In the genomic region with DNA sequence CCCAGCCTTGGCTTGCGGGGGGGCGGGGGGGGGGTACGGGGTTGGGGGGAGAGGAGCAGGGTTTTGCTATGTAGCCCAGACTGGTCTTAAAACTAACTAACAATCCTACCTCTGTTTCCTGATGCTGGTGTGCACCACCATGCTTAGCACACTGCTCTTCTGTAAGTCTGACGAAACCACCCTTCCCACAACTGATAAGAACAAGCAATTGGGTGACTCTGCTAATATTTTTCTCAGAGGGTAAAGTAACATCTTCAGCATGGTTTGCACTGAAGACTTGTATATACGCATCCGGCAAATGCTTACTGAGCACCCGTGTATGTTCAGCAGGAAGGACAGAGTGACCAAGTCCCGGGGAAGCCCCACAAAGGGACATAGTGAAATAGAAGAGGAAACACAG, we compare ENCODE assay signal across 35 mouse cellular contexts. TPM values are rescaled to one million over a fixed set of nuclear protein-coding genes. Genes with fewer than 3 reads are reported as not detected.
A peak's percentile ranks its signal among the peaks of the same experiment; 100 is the strongest.
DNase-seq lines count a peak whose midpoint lies in the region; ATAC-seq and TF ChIP-seq lines count a peak whose summit lies in the region.
"Had no signal": no experiment of that assay in that cellular context is flagged by ENCODE, and none has a peak within 500 bp of the region (broad histone marks: within the 10 kb centered on the region; RNA-seq: fewer than 3 reads in every experiment).

No protein-coding gene starts in this region.

- H3K9me3 ChIP-seq in MEL (replicated peaks; ENCODE audit: insufficient read depth, low read length), result no peaks in the 10 kb centered on the region
- no peaks in the 10 kb centered on the region for H3K9me3 ChIP-seq in liver, embryonic 16.5 days (replicated peaks; ENCODE audit: control insufficient read depth, low read length)
- H3K9me3 ChIP-seq in heart, embryonic 11.5 days (replicated peaks; ENCODE audit: control insufficient read depth, low read length), result no peaks in the 10 kb centered on the region
- no peaks in the 10 kb centered on the region for H3K9me3 ChIP-seq in forebrain, postnatal 0 days (ENCODE audit: low read length)
- H3K9me3 ChIP-seq: embryonic facial prominence, embryonic 12.5 days; heart, embryonic 15.5 days; midbrain, embryonic 12.5 days; neural tube, embryonic 13.5 days had no signal

- no peaks in the 10 kb centered on the region for H3K27me3 ChIP-seq in MEL (ENCODE audit: control insufficient read depth in 1 of 2, insufficient read depth in 2 of 2, low read length in 2 of 2)
- H3K27me3 ChIP-seq in liver, embryonic 16.5 days (ENCODE audit: control insufficient read depth, insufficient read depth, low read depth, low read length), result peaks cover 17% of the 10 kb centered on the region
- H3K27me3 ChIP-seq in heart, embryonic 11.5 days (ENCODE audit: control insufficient read depth, insufficient read depth, low read length), result peaks cover 18% of the 10 kb centered on the region
- H3K27me3 ChIP-seq in forebrain, postnatal 0 days (ENCODE audit: insufficient read depth, low read length), result peaks cover 6% of the 10 kb centered on the region; the same call in 1 of the 2 replicates

- peaks cover 16% of the 10 kb centered on the region for H3K79me2 ChIP-seq in MEL (ENCODE audit: control insufficient read depth, insufficient read depth, low read length, poor library complexity)

- no peak for TF ChIP-seq RAD21 in MEL (IDR thresholded peaks at IDR 0.05; ENCODE audit: low read depth, low read length)

- peak overlapping the region; percentile 91 for H3K27ac ChIP-seq in MEL (ENCODE audit: control insufficient read depth, low read depth, low read length)
- no peak overlapping the region for H3K27ac ChIP-seq in liver, embryonic 16.5 days (ENCODE audit: low read length)
- H3K27ac ChIP-seq in heart, embryonic 11.5 days (ENCODE audit: low read depth, low read length), result no peak overlapping the region
- no peak overlapping the region for H3K27ac ChIP-seq in forebrain, postnatal 0 days (ENCODE audit: low read depth, low read length)
- H3K27ac ChIP-seq: embryonic facial prominence, embryonic 12.5 days; heart, embryonic 15.5 days; macrophage; midbrain, embryonic 12.5 days; neural tube, embryonic 13.5 days had no signal

- peaks cover 4 to 14% of the 10 kb centered on the region in 2 experiments; a peak in 3 of 4 replicates for H3K4me1 ChIP-seq in MEL (ENCODE audit: control insufficient read depth in 1 of 2, insufficient read depth in 2 of 2, low read length in 2 of 2)
- H3K4me1 ChIP-seq in liver, embryonic 16.5 days (ENCODE audit: control insufficient read depth, low read depth, low read length), result peaks cover 15% of the 10 kb centered on the region
- H3K4me1 ChIP-seq in heart, embryonic 11.5 days (ENCODE audit: control insufficient read depth, insufficient read depth, low read length), result no peaks in the 10 kb centered on the region; the same call in 1 of the 2 replicates
- H3K4me1 ChIP-seq in forebrain, postnatal 0 days (ENCODE audit: insufficient read depth), result no peaks in the 10 kb centered on the region

- DNase-seq in MEL (ENCODE audit: low read depth, low spot score), result peak; percentile 88
- DNase-seq in cerebellum, postnatal 4 days (ENCODE audit: low spot score in 2 of 2), result no peak
- no peak for DNase-seq in forebrain, postnatal 0 days
- DNase-seq: adrenal gland, adult 8-10 months; cerebellum, adult 8-10 months; cerebellum, postnatal 25 days; embryo, embryonic 11 days; kidney, adult 18-20 months; kidney, postnatal 4 days had no signal

- no peak overlapping the region for H3K4me2 ChIP-seq in liver, embryonic 16.5 days (ENCODE audit: low read depth, low read length)
- H3K4me2 ChIP-seq in heart, embryonic 11.5 days, result no peak overlapping the region
- H3K4me2 ChIP-seq in forebrain, postnatal 0 days (ENCODE audit: low read depth), result no peak overlapping the region
- H3K4me2 ChIP-seq: embryonic facial prominence, embryonic 12.5 days; heart, embryonic 15.5 days; midbrain, embryonic 12.5 days; neural tube, embryonic 13.5 days had no signal

- WGBS in liver, embryonic 16.5 days (ENCODE audit: insufficient replicate concordance), result 18% methylated on average over 8 of the region's 8 CpGs
- WGBS in heart, embryonic 11.5 days (ENCODE audit: insufficient replicate concordance), result 75% methylated on average over 8 of the region's 8 CpGs
- 79% methylated on average over 8 of the region's 8 CpGs for WGBS in forebrain, postnatal 0 days

- TF ChIP-seq CTCF in MEL (IDR thresholded peaks at IDR 0.05 in 2 of 3, conservative IDR thresholded peaks at IDR 0.05 in 1 of 3; ENCODE audit: control insufficient read depth in 1 of 3, insufficient read depth in 1 of 3, low read depth in 2 of 3, low read length in 3 of 3, poor library complexity in 1 of 3, severe bottlenecking in 1 of 3), result no peak
- TF ChIP-seq CTCF in forebrain, postnatal 0 days (IDR thresholded peaks at IDR 0.05; ENCODE audit: low read depth), result no peak

- TF ChIP-seq POLR2A in MEL (IDR thresholded peaks at IDR 0.05; ENCODE audit: control insufficient read depth in 1 of 2, insufficient read depth in 1 of 2, low read depth in 1 of 2, low read length in 2 of 2, poor library complexity in 1 of 2), result peak in 1 of 2 experiments; percentile 56; a peak in 2 of 4 replicates

- H3K9ac ChIP-seq in MEL (ENCODE audit: control insufficient read depth, low read depth, low read length, poor library complexity, severe bottlenecking), result peak overlapping the region; percentile 59
- H3K9ac ChIP-seq in liver, embryonic 16.5 days (ENCODE audit: low read depth, low read length), result no peak overlapping the region
- no peak overlapping the region for H3K9ac ChIP-seq in heart, embryonic 11.5 days (ENCODE audit: low read depth, low read length)
- no peak overlapping the region for H3K9ac ChIP-seq in forebrain, postnatal 0 days
- H3K9ac ChIP-seq: embryonic facial prominence, embryonic 12.5 days; heart, embryonic 15.5 days; midbrain, embryonic 12.5 days; neural tube, embryonic 13.5 days had no signal

- H3K4me3 ChIP-seq in MEL (ENCODE audit: control insufficient read depth in 1 of 2, insufficient read depth in 1 of 2, low read depth in 2 of 2, low read length in 2 of 2), result peak overlapping the region; percentile 56 to 98
- no peak overlapping the region for H3K4me3 ChIP-seq in liver, embryonic 16.5 days (ENCODE audit: low read depth, low read length)
- no peak overlapping the region for H3K4me3 ChIP-seq in heart, embryonic 11.5 days (ENCODE audit: low read depth, low read length)
- H3K4me3 ChIP-seq in forebrain, postnatal 0 days (ENCODE audit: low read depth, low read length), result no peak overlapping the region
- H3K4me3 ChIP-seq: embryonic facial prominence, embryonic 12.5 days; heart, embryonic 15.5 days; midbrain, embryonic 12.5 days; myocyte; neural tube, embryonic 13.5 days had no signal

- TF ChIP-seq EP300 in MEL (IDR thresholded peaks at IDR 0.05; ENCODE audit: low read depth in 1 of 2, low read length in 2 of 2), result peak; percentile 57 to 60; a peak in 3 of 4 replicates

- ATAC-seq in granulocyte monocyte progenitor cell, adult 5-6 weeks (replicated peaks; ENCODE audit: poor library complexity, severe bottlenecking), result peak; percentile 41
- peak; percentile 22; the same call in 1 of the 2 replicates for ATAC-seq in liver, embryonic 16.5 days (ENCODE audit: low read depth)
- peak; percentile 79 for ATAC-seq in megakaryocyte-erythroid progenitor cell, adult 5-6 weeks (replicated peaks; ENCODE audit: low FRiP score, low TSS enrichment, poor library complexity, severe bottlenecking)
- no peak for ATAC-seq in heart, embryonic 11.5 days (replicated peaks; ENCODE audit: insufficient number of reproducible peaks, low FRiP score, low TSS enrichment)
- no peak for ATAC-seq in forebrain, postnatal 0 days
- ATAC-seq: activated CD4-positive, CD25-positive, alpha-beta regulatory T cell, adult 4 months; CD4-positive, CD25-positive, alpha-beta regulatory T cell, adult 4 months; forebrain, embryonic 14.5 days; hindbrain, embryonic 16.5 days had no signal

- H3K36me3 ChIP-seq in MEL (ENCODE audit: control insufficient read depth in 1 of 2, insufficient read depth in 2 of 2, low read length in 2 of 2), result peaks cover 0 to 14% of the 10 kb centered on the region in 2 experiments
- H3K36me3 ChIP-seq in liver, embryonic 16.5 days (ENCODE audit: control insufficient read depth, insufficient read depth), result no peaks in the 10 kb centered on the region
- H3K36me3 ChIP-seq in heart, embryonic 11.5 days (ENCODE audit: control insufficient read depth, insufficient read depth, low read length), result no peaks in the 10 kb centered on the region
- no peaks in the 10 kb centered on the region for H3K36me3 ChIP-seq in forebrain, postnatal 0 days (ENCODE audit: insufficient read depth)
- H3K36me3 ChIP-seq: embryonic facial prominence, embryonic 12.5 days; heart, embryonic 15.5 days; midbrain, embryonic 12.5 days; neural tube, embryonic 13.5 days had no signal

RNA-seq across cellular contexts. Expression of a gene that starts 1.3 kb away (rescaled TPM):
- 1.4 and 7.1 TPM in 2 replicates for total RNA-seq in MEL (2012; rRNA removed)
- 10 to 100 TPM in 1 of 2 experiments, not detected in 1; 18.2 TPM for polyA plus RNA-seq in MEL (2012; ENCODE audit: insufficient read depth in 1 of 2, insufficient read length in 2 of 2, low read depth in 1 of 2, low replicate concordance in 2 of 2, missing spikeins in 1 of 2)
- not detected in 2 replicates for total RNA-seq in granulocyte monocyte progenitor cell, adult 5-6 weeks (2014; fragmentation: Nextera tagmentation)
- total RNA-seq in granulocyte monocyte progenitor cell, adult 5-6 weeks (2017), result not detected in 2 replicates
- polyA plus RNA-seq in liver, embryonic 16.5 days (2015; fragmentation: Nextera tagmentation; extraction: Ambion mirVana), result 1.9 and 2.6 TPM in 2 replicates
- not detected in 2 replicates for total RNA-seq in megakaryocyte-erythroid progenitor cell, adult 5-6 weeks (2014; fragmentation: Nextera tagmentation)
- total RNA-seq in megakaryocyte-erythroid progenitor cell, adult 5-6 weeks (2017), result not detected in 2 replicates
- polyA plus RNA-seq in heart, embryonic 11.5 days (2014; fragmentation: Nextera tagmentation; extraction: Ambion mirVana), result 0.79 and 1.0 TPM in 2 replicates
- total RNA-seq in forebrain, postnatal 0 days (2014; rRNA removed), result not detected in 2 replicates
- polyA plus RNA-seq in forebrain, postnatal 0 days (2015; fragmentation: Nextera tagmentation; extraction: Ambion mirVana), result not detected in 2 replicates
- total RNA-seq: adrenal gland, adult 8-10 months; gastrocnemius, adult 8-10 months; gastrocnemius, postnatal 4 days; heart, postnatal 25 days; layer of hippocampus, adult 8-10 months; left cerebral cortex, postnatal 14 days; liver, adult 2 months; midbrain, postnatal 0 days had no signal
- polyA plus RNA-seq: activated CD4-positive, CD25-positive, alpha-beta regulatory T cell, adult 4 months; CD4-positive, CD25-positive, alpha-beta regulatory T cell, adult 4 months; embryonic facial prominence, embryonic 12.5 days; forebrain, embryonic 14.5 days; hindbrain, embryonic 16.5 days; limb, embryonic 11.5 days; liver, adult 2 months; macrophage; midbrain, embryonic 12.5 days; midbrain, postnatal 0 days; neural tube, embryonic 13.5 days; testis, adult 2 months had no signal

RNA-seq across cellular contexts. Expression of a gene that starts 6.2 kb away (rescaled TPM):
- total RNA-seq in MEL (2012; rRNA removed), result 80.4 and 84.6 TPM in 2 replicates
- polyA plus RNA-seq in MEL (2012; ENCODE audit: insufficient read depth in 1 of 2, insufficient read length in 2 of 2, low read depth in 1 of 2, low replicate concordance in 2 of 2, missing spikeins in 1 of 2), result 100 to 1,000 TPM in 1 of 2 experiments, not detected in 1; 147 TPM
- 88.1 and 131 TPM in 2 replicates for total RNA-seq in granulocyte monocyte progenitor cell, adult 5-6 weeks (2014; fragmentation: Nextera tagmentation)
- 43.1 and 52.0 TPM in 2 replicates for total RNA-seq in granulocyte monocyte progenitor cell, adult 5-6 weeks (2017)
- 20.7 and 23.1 TPM in 2 replicates for polyA plus RNA-seq in liver, embryonic 16.5 days (2015; fragmentation: Nextera tagmentation; extraction: Ambion mirVana)
- 161 and 193 TPM in 2 replicates for total RNA-seq in megakaryocyte-erythroid progenitor cell, adult 5-6 weeks (2014; fragmentation: Nextera tagmentation)
- 34.6 and 83.9 TPM in 2 replicates for total RNA-seq in megakaryocyte-erythroid progenitor cell, adult 5-6 weeks (2017)
- polyA plus RNA-seq in heart, embryonic 11.5 days (2014; fragmentation: Nextera tagmentation; extraction: Ambion mirVana), result 45.7 and 50.8 TPM in 2 replicates
- total RNA-seq in forebrain, postnatal 0 days (2014; rRNA removed), result 164 and 165 TPM in 2 replicates
- 46.2 and 60.7 TPM in 2 replicates for polyA plus RNA-seq in forebrain, postnatal 0 days (2015; fragmentation: Nextera tagmentation; extraction: Ambion mirVana)

RNA-seq across cellular contexts. Expression of a gene that starts 12.9 kb away (rescaled TPM):
- not detected in 2 replicates for total RNA-seq in MEL (2012; rRNA removed)
- not detected for polyA plus RNA-seq in MEL (2012; ENCODE audit: insufficient read depth in 1 of 2, insufficient read length in 2 of 2, low read depth in 1 of 2, low replicate concordance in 2 of 2, missing spikeins in 1 of 2)
- total RNA-seq in granulocyte monocyte progenitor cell, adult 5-6 weeks (2014; fragmentation: Nextera tagmentation), result not detected in 2 replicates
- not detected in 2 replicates for total RNA-seq in granulocyte monocyte progenitor cell, adult 5-6 weeks (2017)
- 8.6 and 8.9 TPM in 2 replicates for polyA plus RNA-seq in liver, embryonic 16.5 days (2015; fragmentation: Nextera tagmentation; extraction: Ambion mirVana)
- total RNA-seq in megakaryocyte-erythroid progenitor cell, adult 5-6 weeks (2014; fragmentation: Nextera tagmentation), result not detected in 2 replicates
- total RNA-seq in megakaryocyte-erythroid progenitor cell, adult 5-6 weeks (2017), result not detected in 2 replicates
- polyA plus RNA-seq in heart, embryonic 11.5 days (2014; fragmentation: Nextera tagmentation; extraction: Ambion mirVana), result not detected in 2 replicates
- total RNA-seq in forebrain, postnatal 0 days (2014; rRNA removed), result not detected in 2 replicates
- not detected in 2 replicates for polyA plus RNA-seq in forebrain, postnatal 0 days (2015; fragmentation: Nextera tagmentation; extraction: Ambion mirVana)
- total RNA-seq: gastrocnemius, adult 8-10 months; gastrocnemius, postnatal 4 days; heart, postnatal 25 days; layer of hippocampus, adult 8-10 months; left cerebral cortex, postnatal 14 days; midbrain, postnatal 0 days had no signal
- polyA plus RNA-seq: activated CD4-positive, CD25-positive, alpha-beta regulatory T cell, adult 4 months; CD4-positive, CD25-positive, alpha-beta regulatory T cell, adult 4 months; embryonic facial prominence, embryonic 12.5 days; forebrain, embryonic 14.5 days; hindbrain, embryonic 11.5 days; hindbrain, embryonic 16.5 days; intestine, embryonic 14.5 days; limb, embryonic 11.5 days; lung, embryonic 16.5 days; macrophage; midbrain, embryonic 12.5 days; midbrain, postnatal 0 days; neural tube, embryonic 13.5 days had no signal

RNA-seq across cellular contexts. Expression of a gene that starts 34.2 kb away (rescaled TPM):
- total RNA-seq in MEL (2012; rRNA removed), result 14.5 and 14.7 TPM in 2 replicates
- polyA plus RNA-seq in MEL (2012; ENCODE audit: insufficient read depth in 1 of 2, insufficient read length in 2 of 2, low read depth in 1 of 2, low replicate concordance in 2 of 2, missing spikeins in 1 of 2), result 10 to 100 TPM in 1 of 2 experiments, not detected in 1; 52.0 TPM
- 15.4 and 22.3 TPM in 2 replicates for total RNA-seq in granulocyte monocyte progenitor cell, adult 5-6 weeks (2014; fragmentation: Nextera tagmentation)
- total RNA-seq in granulocyte monocyte progenitor cell, adult 5-6 weeks (2017), result 8.9 and 11.0 TPM in 2 replicates
- 29.2 and 34.4 TPM in 2 replicates for polyA plus RNA-seq in liver, embryonic 16.5 days (2015; fragmentation: Nextera tagmentation; extraction: Ambion mirVana)
- total RNA-seq in megakaryocyte-erythroid progenitor cell, adult 5-6 weeks (2014; fragmentation: Nextera tagmentation), result 30.5 and 38.1 TPM in 2 replicates
- total RNA-seq in megakaryocyte-erythroid progenitor cell, adult 5-6 weeks (2017), result 6.5 and 8.2 TPM in 2 replicates
- polyA plus RNA-seq in heart, embryonic 11.5 days (2014; fragmentation: Nextera tagmentation; extraction: Ambion mirVana), result 29.7 and 37.3 TPM in 2 replicates
- 12.5 and 17.0 TPM in 2 replicates for total RNA-seq in forebrain, postnatal 0 days (2014; rRNA removed)
- polyA plus RNA-seq in forebrain, postnatal 0 days (2015; fragmentation: Nextera tagmentation; extraction: Ambion mirVana), result 24.7 and 25.4 TPM in 2 replicates

RNA-seq across cellular contexts. Expression of a gene that starts 34.3 kb away (rescaled TPM):
- 126 and 137 TPM in 2 replicates for total RNA-seq in MEL (2012; rRNA removed)
- 100 to 1,000 TPM; 160 to 165 TPM for polyA plus RNA-seq in MEL (2012; ENCODE audit: insufficient read depth in 1 of 2, insufficient read length in 2 of 2, low read depth in 1 of 2, low replicate concordance in 2 of 2, missing spikeins in 1 of 2)
- 87.4 and 136 TPM in 2 replicates for total RNA-seq in granulocyte monocyte progenitor cell, adult 5-6 weeks (2014; fragmentation: Nextera tagmentation)
- total RNA-seq in granulocyte monocyte progenitor cell, adult 5-6 weeks (2017), result 92.2 and 118 TPM in 2 replicates
- polyA plus RNA-seq in liver, embryonic 16.5 days (2015; fragmentation: Nextera tagmentation; extraction: Ambion mirVana), result 100 and 103 TPM in 2 replicates
- 144 and 155 TPM in 2 replicates for total RNA-seq in megakaryocyte-erythroid progenitor cell, adult 5-6 weeks (2014; fragmentation: Nextera tagmentation)
- 88.3 and 91.2 TPM in 2 replicates for total RNA-seq in megakaryocyte-erythroid progenitor cell, adult 5-6 weeks (2017)
- polyA plus RNA-seq in heart, embryonic 11.5 days (2014; fragmentation: Nextera tagmentation; extraction: Ambion mirVana), result 107 and 109 TPM in 2 replicates
- 88.4 and 93.8 TPM in 2 replicates for total RNA-seq in forebrain, postnatal 0 days (2014; rRNA removed)
- polyA plus RNA-seq in forebrain, postnatal 0 days (2015; fragmentation: Nextera tagmentation; extraction: Ambion mirVana), result 94.9 and 95.1 TPM in 2 replicates

Comparison
In these comparisons a context has a peak if more than half of its experiments do, and no peak if none do; other contexts are left out.
1. H3K4me3 ChIP-seq: peak in MEL (2 of 2); none in liver, embryonic 16.5 days (single experiment), heart, embryonic 11.5 days (single experiment) and forebrain, postnatal 0 days (single experiment).
2. ATAC-seq: peak in granulocyte monocyte progenitor cell, adult 5-6 weeks (single experiment), liver, embryonic 16.5 days (single experiment) and megakaryocyte-erythroid progenitor cell, adult 5-6 weeks (single experiment); none in heart, embryonic 11.5 days (single experiment) and forebrain, postnatal 0 days (single experiment).